Mouse (Mus musculus): ENCODE data around the gene Rabgap1l.

DNA sequence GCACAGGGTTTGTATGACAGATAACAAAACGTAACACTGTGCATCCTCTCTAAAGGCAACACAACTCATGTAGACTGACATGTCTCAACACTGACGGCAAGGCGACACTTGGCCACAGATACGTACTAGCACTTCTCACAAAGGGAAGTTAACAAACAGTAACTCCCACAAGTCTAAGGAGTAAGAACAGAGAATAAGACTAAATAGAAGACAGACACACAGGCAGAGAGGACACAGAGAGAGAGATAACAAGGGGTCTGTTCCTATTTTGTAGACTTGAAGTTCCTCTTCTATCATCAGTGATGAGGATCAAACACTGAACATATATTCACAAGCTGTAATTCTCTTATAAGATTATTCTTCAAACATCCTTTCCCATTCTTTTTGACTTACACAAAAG, 216.9 kb downstream of the Rabgap1l start:
- TF ChIP-seq CTCF (IDR thresholded peaks at IDR 0.05; ENCODE audit: control insufficient read depth, insufficient read depth, insufficient replicate concordance, low read depth, low read length) (no peak), POLR2A (IDR thresholded peaks at IDR 0.05; ENCODE audit: control insufficient read depth, low read depth, low read length) (no peak)
